Mouse (Mus musculus) hindbrain, embryonic 16.5 days (tissue): ENCODE results near the gene Sec24a. TPM values are rescaled to one million over a fixed set of nuclear protein-coding genes. Genes with fewer than 3 reads are reported as not detected.
"Not testable (repeated sequence)": the region's sequence is repeated elsewhere in the genome, so short reads cannot be mapped to it uniquely, and the experiment has no call there.

Experiments used
- ATAC-seq: fragments of 200-750 bp; cut with Nextera tagmentation; 2 replicates; pipeline ENCODE4 v1.8.0; 2017; ENCODE audit warnings: moderate TSS enrichment, moderate library complexity
- H3K27ac ChIP-seq: fragments of 300-500 bp; sonication (generic); 2 replicates; pipeline ENCODE4 v1.5.1; 2014; ENCODE audit warnings: low read depth, mild to moderate bottlenecking, control low read depth, low read length, moderate library complexity
- H3K27me3 ChIP-seq: fragments of 300-500 bp; sonication (generic); replicated peaks from 2 replicates; pipeline ENCODE4 v1.6.1; 2014; ENCODE audit warnings: low read length; ENCODE audit not compliant: control insufficient read depth, insufficient read depth
- H3K36me3 ChIP-seq: fragments of 300-500 bp; sonication (generic); 2 replicates; pipeline ENCODE4 v1.6.1; 2014; ENCODE audit warnings: mild to moderate bottlenecking, low read length, moderate library complexity, mixed read lengths; ENCODE audit not compliant: control insufficient read depth, insufficient read depth
- H3K4me1 ChIP-seq: fragments of 300-500 bp; sonication (generic); 2 replicates; pipeline ENCODE4 v1.6.1; 2014; ENCODE audit warnings: low read depth, low read length; ENCODE audit not compliant: control insufficient read depth, insufficient read depth
- H3K4me2 ChIP-seq: fragments of 300-500 bp; sonication (generic); 2 replicates; pipeline ENCODE4 v1.6.1; 2014; ENCODE audit warnings: mild to moderate bottlenecking, low read length, control low read depth, moderate library complexity
- H3K4me3 ChIP-seq: fragments of 300-500 bp; sonication (generic); 2 replicates; pipeline ENCODE4 v1.5.1; 2014; ENCODE audit warnings: mild to moderate bottlenecking, low read length, control low read depth, moderate library complexity
- H3K9ac ChIP-seq: fragments of 300-500 bp; sonication (generic); 2 replicates; pipeline ENCODE4 v1.6.1; 2014; ENCODE audit warnings: low read depth, mild to moderate bottlenecking, control low read depth, low read length, moderate library complexity
- H3K9me3 ChIP-seq: fragments of 300-500 bp; sonication (generic); 2 replicates; pipeline ENCODE4 v1.6.1; 2014; ENCODE audit warnings: mild to moderate bottlenecking, low read length, moderate library complexity; ENCODE audit not compliant: control insufficient read depth
- WGBS: fragments of 180-500 bp; shearing (Covaris S2); extraction: QIAGEN DNeasy Blood & Tissue Kit; methylation state at CpG from one replicate; pipeline ENCODE4 v1.1.7; 2014; 5-methylcytosine and 5-hydroxymethylcytosine counted together
- polyA plus RNA-seq: library from polyadenylated mRNA; unstranded; fragments of >200 nt; fragmentation: Nextera tagmentation; extraction: Ambion mirVana; gene quantifications from 2 replicates; pipeline ENCODE4 v1.2.1, GENCODE M21; 2015

Sec24a gene
- polyA plus RNA-seq, 1 experiment from 2014 or later: 12.0 TPM

DNA sequence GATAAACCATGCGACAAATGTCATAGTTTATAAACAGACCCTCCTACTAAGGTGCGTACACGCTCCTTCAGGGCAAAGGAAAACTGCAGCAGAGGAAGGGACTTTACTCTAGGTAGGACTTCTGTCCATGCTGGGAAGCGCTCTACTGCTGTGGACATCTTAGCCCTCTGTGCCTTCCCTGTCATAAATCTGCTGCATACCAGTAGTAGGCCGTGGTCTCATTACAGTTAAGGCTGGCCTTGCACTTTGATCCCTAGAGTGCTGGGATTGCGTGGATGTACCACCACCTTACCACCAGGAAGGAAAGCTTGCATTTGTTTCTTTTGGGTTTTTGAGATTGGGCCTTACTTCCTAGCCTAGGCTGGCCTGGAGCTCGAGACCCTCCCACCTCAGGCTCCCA is 27.2 kb upstream of the Sec24a start:
- no peak for ATAC-seq
- H3K4me3 ChIP-seq: no peak overlapping the region
- H3K4me2 ChIP-seq: no peak overlapping the region
- H3K9me3 ChIP-seq: no peaks in the 10 kb centered on the region
- no peaks in the 10 kb centered on the region for H3K27me3 ChIP-seq
- no peak overlapping the region for H3K9ac ChIP-seq
- H3K27ac ChIP-seq: no peak overlapping the region
- peaks cover 25% of the 10 kb centered on the region for H3K36me3 ChIP-seq
- WGBS: 98% methylated on average over 7 of the region's 7 CpGs
- H3K4me1 ChIP-seq: no peaks in the 10 kb centered on the region

DNA sequence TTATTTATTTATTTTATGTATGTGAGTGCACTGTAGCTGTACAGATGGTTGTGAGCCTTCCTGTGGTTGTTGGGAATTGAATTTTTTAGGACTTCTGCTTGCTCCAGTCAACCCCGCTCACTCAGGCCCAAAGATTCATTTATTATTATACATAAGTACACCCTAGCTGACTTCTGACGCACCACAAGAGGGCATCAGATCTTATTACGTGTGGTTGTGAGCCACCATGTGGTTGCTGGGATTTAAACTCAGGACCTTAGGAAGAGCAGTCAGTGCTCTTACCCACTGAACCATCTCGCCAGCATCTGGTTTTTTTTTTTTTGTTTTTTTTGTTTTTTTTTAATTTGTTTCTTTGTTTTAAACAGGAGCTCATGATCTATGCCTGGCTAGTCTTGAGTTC is 26.3 kb upstream of the Sec24a start:
- ATAC-seq, H3K27me3 ChIP-seq, H3K4me1 ChIP-seq, H3K4me2 ChIP-seq, H3K27ac ChIP-seq, H3K9ac ChIP-seq, H3K9me3 ChIP-seq, H3K4me3 ChIP-seq: not testable (repeated sequence)
- WGBS: 80% methylated on average over 4 of the region's 4 CpGs
- H3K36me3 ChIP-seq: peaks cover 27% of the 10 kb centered on the region

DNA sequence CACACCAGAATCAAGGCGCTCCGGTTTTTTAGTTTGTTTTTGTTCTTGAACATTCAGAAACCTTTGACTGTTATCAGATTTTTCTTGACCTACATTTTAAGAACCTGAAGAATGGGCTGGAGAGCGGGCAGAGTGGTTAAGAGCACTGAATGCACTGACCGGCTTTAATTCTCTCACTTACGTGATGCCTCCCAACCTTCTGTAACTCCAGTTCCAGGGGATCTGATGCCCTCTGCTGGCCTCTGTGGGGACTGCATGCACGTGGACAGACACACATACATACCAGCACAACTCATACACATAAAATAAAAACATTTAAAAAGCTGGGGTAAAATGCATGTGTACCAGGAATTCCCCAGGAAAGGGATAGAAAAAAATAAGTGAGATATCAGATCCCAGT is 22.5 kb upstream of the Sec24a start:
- Histone ChIP-seq H3K4me1 (no peaks in the 10 kb centered on the region), H3K9ac (no peak overlapping the region), H3K36me3 (peaks cover 22% of the 10 kb centered on the region), H3K4me2 (no peak overlapping the region), H3K4me3 (no peak overlapping the region), H3K9me3 (no peaks in the 10 kb centered on the region), H3K27ac (no peak overlapping the region), H3K27me3 (no peaks in the 10 kb centered on the region)
- ATAC-seq: no peak
- 92% methylated on average over 6 of the region's 6 CpGs for WGBS

DNA sequence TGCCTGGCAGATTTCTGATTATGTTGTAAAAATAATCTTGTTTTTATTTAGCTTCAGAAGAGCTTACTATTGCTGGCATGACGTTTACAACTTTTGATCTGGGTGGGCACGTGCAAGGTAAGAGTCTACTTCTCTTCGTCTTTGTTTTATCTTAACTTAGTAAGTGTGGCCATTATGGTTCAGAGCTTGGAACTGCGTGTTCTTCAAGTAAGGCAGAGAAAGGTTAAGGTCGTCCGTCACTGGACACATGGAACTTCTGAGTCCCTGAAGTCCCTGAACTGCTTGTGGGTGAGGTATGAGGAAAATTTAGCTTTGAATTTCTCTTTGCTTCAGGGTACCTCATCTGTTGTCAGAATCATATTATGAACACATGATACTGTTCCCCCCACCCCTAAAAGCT is 19.3 kb upstream of the Sec24a start:
- no peak for ATAC-seq
- Histone ChIP-seq H3K36me3 (peaks cover 22% of the 10 kb centered on the region), H3K4me2 (no peak overlapping the region), H3K27ac (no peak overlapping the region), H3K9ac (no peak overlapping the region), H3K4me1 (no peaks in the 10 kb centered on the region), H3K9me3 (no peaks in the 10 kb centered on the region), H3K27me3 (no peaks in the 10 kb centered on the region), H3K4me3 (no peak overlapping the region)
- 94% methylated on average over 6 of the region's 6 CpGs for WGBS

DNA sequence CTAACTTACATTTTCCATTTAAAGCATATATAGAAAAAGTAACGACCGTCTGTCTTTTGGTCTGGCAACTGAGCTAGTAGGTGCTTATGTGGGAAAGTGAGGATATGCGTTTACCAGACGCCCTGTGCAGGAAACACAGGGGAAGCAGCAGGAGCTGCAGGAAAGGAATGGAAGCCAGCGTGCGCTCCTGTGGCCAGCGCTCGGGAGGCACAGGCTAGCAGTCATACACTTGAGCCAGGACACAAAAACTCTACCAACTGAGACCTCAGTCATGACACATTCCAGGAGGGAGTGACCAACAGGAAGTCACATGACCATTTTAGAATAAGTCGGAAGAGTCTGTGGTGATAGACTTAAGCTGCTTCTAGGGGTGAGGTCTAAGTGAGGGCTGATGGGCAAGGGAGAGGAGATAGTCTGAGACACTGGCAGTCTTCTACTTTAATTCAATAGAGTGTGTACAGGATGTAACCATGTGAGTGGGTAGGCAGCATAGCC is 17.4 kb upstream of the Sec24a start:
- no peak overlapping the region for H3K27ac ChIP-seq
- WGBS: 93% methylated on average over 9 of the region's 9 CpGs
- H3K4me2 ChIP-seq: no peak overlapping the region
- peaks cover 20% of the 10 kb centered on the region for H3K36me3 ChIP-seq
- no peak for ATAC-seq
- no peaks in the 10 kb centered on the region for H3K9me3 ChIP-seq
- H3K4me1 ChIP-seq: no peaks in the 10 kb centered on the region
- no peak overlapping the region for H3K4me3 ChIP-seq
- H3K27me3 ChIP-seq: no peaks in the 10 kb centered on the region
- no peak overlapping the region for H3K9ac ChIP-seq

DNA sequence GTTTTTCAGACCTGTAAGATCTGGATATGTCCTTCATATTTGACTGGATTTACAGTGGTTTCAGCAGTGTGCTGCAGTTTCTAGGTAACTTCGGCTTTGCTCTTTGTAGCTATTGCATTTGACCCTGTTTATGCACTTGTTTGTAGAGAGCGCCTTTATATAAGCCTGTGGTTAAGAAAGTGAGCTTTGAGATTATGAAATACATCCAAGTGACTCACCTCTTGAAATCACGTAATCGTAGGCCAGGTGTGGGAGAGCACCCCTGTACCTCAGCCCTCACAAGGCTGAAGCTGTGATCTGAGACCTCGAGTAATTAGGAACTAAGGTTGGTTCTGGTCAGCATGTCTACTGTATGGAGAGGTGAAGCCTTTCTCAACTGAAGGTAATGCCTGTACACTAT is 14.0 kb upstream of the Sec24a start:
- no peak for ATAC-seq
- Histone ChIP-seq H3K4me3 (no peak overlapping the region), H3K4me1 (no peaks in the 10 kb centered on the region), H3K27ac (no peak overlapping the region), H3K9ac (no peak overlapping the region), H3K36me3 (peaks cover 14% of the 10 kb centered on the region), H3K27me3 (no peaks in the 10 kb centered on the region), H3K9me3 (no peaks in the 10 kb centered on the region), H3K4me2 (no peak overlapping the region)
- 94% methylated on average over 5 of the region's 5 CpGs for WGBS

DNA sequence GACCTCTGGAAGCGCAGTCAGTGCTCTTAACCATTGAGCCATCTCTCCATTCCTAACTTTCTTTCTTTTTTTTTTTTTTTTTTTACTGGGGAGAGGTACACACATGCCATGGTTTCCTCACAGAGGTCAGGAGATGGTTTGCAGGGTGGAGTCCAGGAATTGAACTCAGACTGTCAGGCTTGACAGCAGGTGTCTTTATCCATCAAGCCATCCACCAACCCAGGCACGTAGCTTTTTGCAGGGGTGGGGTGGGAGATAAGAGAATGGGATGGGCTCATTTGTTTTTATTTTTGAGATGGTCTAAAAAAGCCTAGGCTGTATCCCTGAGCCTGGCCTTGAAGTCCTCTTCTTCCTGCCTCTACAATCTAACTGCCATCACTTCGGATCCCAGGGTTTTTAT is 12.1 kb upstream of the Sec24a start:
- H3K4me1 ChIP-seq: no peaks in the 10 kb centered on the region
- no peak for ATAC-seq
- no peak overlapping the region for H3K9ac ChIP-seq
- 96% methylated on average over 3 of the region's 3 CpGs for WGBS
- H3K4me2 ChIP-seq: no peak overlapping the region
- H3K4me3 ChIP-seq: no peak overlapping the region
- H3K27me3 ChIP-seq: no peaks in the 10 kb centered on the region
- no peak overlapping the region for H3K27ac ChIP-seq
- peaks cover 9% of the 10 kb centered on the region for H3K36me3 ChIP-seq
- H3K9me3 ChIP-seq: no peaks in the 10 kb centered on the region

DNA sequence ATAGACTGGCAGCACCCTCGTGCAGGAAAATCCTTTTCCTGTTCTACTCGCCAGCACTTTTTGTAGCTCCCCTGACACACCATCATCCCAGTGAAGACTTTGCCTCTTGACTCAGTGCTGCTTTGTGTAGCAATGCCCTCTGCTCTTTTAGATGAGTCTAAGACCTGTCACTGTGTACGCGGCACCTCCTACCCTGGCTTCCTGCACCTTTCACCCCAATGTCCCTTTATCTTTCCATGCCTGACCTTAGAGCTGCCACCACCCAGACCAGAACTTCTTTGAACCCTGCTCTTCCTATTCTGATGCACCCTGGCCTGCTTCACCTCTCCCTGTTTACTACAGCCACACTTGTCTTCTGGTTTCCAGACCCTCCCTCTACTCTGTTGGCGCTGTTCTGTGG is 4.9 kb upstream of the Sec24a start:
- WGBS: 80% methylated on average over 5 of the region's 5 CpGs
- ATAC-seq: no peak

DNA sequence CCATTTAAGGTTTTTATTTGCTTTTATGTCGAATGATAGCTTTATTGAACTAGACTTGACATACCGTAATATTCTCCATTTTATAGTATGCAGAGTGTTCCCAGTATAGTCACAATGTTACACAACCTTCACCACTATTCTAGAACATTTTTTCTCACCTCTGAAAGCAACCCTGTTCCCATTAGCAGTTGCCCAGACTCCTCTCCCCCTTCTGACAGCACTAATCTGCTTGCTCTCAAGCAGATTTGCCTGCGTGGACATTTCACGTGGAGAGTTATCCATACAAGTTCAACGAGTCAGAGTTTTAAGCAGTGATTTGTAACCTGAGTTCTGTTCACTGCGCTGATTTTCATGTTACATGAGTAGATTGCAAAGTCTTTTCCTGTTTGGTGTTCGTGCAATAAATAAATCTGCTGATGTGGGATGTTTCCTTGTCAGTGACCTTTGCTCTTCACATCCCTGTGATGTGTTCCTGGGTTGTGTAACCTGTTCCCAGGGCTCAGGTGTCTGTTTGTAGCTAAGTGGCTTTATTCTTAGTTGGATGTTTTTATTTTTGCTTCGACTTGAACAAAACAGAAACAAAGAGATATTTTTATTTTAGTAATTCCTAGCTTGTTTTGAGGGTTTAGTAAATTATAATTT is 4.3 kb upstream of the Sec24a start:
- Histone ChIP-seq H3K36me3 (no peaks in the 10 kb centered on the region), H3K4me3 (no peak overlapping the region), H3K27me3 (no peaks in the 10 kb centered on the region), H3K9me3 (no peaks in the 10 kb centered on the region), H3K4me1 (peaks cover 16% of the 10 kb centered on the region), H3K4me2 (no peak overlapping the region), H3K27ac (no peak overlapping the region), H3K9ac (no peak overlapping the region)
- 88% methylated on average over 8 of the region's 8 CpGs for WGBS
- ATAC-seq: no peak

More for the DNA sequence above, 4.9 kb upstream of the Sec24a start:
- no peak overlapping the region for H3K9ac ChIP-seq
- H3K27me3 ChIP-seq: no peaks in the 10 kb centered on the region
- H3K4me2 ChIP-seq: no peak overlapping the region
- no peaks in the 10 kb centered on the region for H3K9me3 ChIP-seq
- no peak overlapping the region for H3K4me3 ChIP-seq
- H3K36me3 ChIP-seq: no peaks in the 10 kb centered on the region
- peaks cover 12% of the 10 kb centered on the region for H3K4me1 ChIP-seq
- H3K27ac ChIP-seq: no peak overlapping the region
